Mouse (Mus musculus) midbrain, embryonic 13.5 days (tissue): ENCODE data around the gene Slc7a8. TPM values are rescaled to one million over a fixed set of nuclear protein-coding genes. Genes with fewer than 3 reads are reported as not detected.
A peak's percentile ranks its signal among the peaks of the same experiment; 100 is the strongest.
"Not testable (repeated sequence)": the region's sequence is repeated elsewhere in the genome, so short reads cannot be mapped to it uniquely, and the experiment has no call there.

ENCODE experiments used
- ATAC-seq: fragments of 200-750 bp; cut with Nextera tagmentation; 2 replicates; pipeline ENCODE4 v1.8.0; 2017; ENCODE audit warnings: mild to moderate bottlenecking, moderate TSS enrichment, moderate library complexity
- H3K27ac ChIP-seq: fragments of 300-500 bp; sonication (generic); 2 replicates; pipeline ENCODE4 v1.5.1; 2015; ENCODE audit warnings: inconsistent platforms, mild to moderate bottlenecking, moderate library complexity
- H3K27me3 ChIP-seq: fragments of 300-500 bp; sonication (generic); 2 replicates; pipeline ENCODE4 v1.6.1; 2015; ENCODE audit warnings: mild to moderate bottlenecking, inconsistent platforms
- H3K36me3 ChIP-seq: fragments of 300-500 bp; sonication (generic); 2 replicates; pipeline ENCODE4 v1.6.1; 2015; ENCODE audit warnings: mild to moderate bottlenecking, inconsistent platforms
- H3K4me1 ChIP-seq: fragments of 300-500 bp; sonication (generic); replicated peaks from 2 replicates; pipeline ENCODE4 v1.6.1; 2015; ENCODE audit warnings: inconsistent platforms
- H3K4me2 ChIP-seq: fragments of 300-500 bp; sonication (generic); replicated peaks from 2 replicates; pipeline ENCODE4 v1.6.1; 2015; ENCODE audit warnings: moderate library complexity, mild to moderate bottlenecking, inconsistent platforms
- H3K4me3 ChIP-seq: fragments of 300-500 bp; sonication (generic); replicated peaks from 2 replicates; pipeline ENCODE4 v1.5.1; 2015; ENCODE audit warnings: mild to moderate bottlenecking, inconsistent platforms
- H3K9ac ChIP-seq: fragments of 300-500 bp; sonication (generic); replicated peaks from 2 replicates; pipeline ENCODE4 v1.6.1; 2015; ENCODE audit warnings: mild to moderate bottlenecking, inconsistent platforms
- H3K9me3 ChIP-seq: fragments of 300-500 bp; sonication (generic); 2 replicates; pipeline ENCODE4 v1.6.1; 2016; ENCODE audit warnings: mild to moderate bottlenecking, inconsistent platforms
- WGBS: fragments of 180-500 bp; shearing (Covaris S2); methylation state at CpG from one replicate; pipeline ENCODE4 v1.1.7; 2015; 5-methylcytosine and 5-hydroxymethylcytosine counted together
- polyA plus RNA-seq: library from polyadenylated mRNA; unstranded; fragments of >200 nt; fragmentation: Nextera tagmentation; extraction: Ambion mirVana; gene quantifications from 2 replicates; pipeline ENCODE4 v1.2.1, GENCODE M21; 2015

Gene Slc7a8
- polyA plus RNA-seq, 1 experiment from 2014 or later = 4.6 TPM

DNA sequence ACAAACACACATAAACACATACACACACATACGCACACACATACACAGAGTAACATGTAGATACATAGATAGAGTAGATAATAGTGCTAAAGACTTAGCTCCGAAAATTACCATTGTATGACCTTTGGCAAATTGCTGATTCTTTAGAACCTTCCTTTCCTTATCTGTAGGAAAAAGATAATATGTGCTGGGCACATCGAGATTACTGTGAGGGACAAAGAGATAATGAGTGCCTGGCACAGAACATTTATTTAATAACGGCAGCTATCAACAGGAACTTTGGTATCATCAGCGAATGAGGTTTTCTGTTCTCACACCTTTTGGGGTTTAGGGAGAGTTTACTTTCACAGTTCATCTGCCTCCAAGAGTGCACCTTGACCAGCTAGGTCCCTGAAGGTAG is 5.0 kb downstream of the Slc7a8 start:
- H3K4me3 ChIP-seq = no peak overlapping the region
- H3K4me2 ChIP-seq = no peak overlapping the region
- no peak for ATAC-seq
- no peak overlapping the region for H3K27ac ChIP-seq
- peaks cover 15% of the 10 kb centered on the region; the same call in 1 of the 2 replicates for H3K27me3 ChIP-seq
- H3K36me3 ChIP-seq = no peaks in the 10 kb centered on the region
- H3K9me3 ChIP-seq = no peaks in the 10 kb centered on the region
- no peak overlapping the region for H3K9ac ChIP-seq
- 91% methylated on average over 5 of the region's 5 CpGs for WGBS
- peaks cover 10% of the 10 kb centered on the region for H3K4me1 ChIP-seq

DNA sequence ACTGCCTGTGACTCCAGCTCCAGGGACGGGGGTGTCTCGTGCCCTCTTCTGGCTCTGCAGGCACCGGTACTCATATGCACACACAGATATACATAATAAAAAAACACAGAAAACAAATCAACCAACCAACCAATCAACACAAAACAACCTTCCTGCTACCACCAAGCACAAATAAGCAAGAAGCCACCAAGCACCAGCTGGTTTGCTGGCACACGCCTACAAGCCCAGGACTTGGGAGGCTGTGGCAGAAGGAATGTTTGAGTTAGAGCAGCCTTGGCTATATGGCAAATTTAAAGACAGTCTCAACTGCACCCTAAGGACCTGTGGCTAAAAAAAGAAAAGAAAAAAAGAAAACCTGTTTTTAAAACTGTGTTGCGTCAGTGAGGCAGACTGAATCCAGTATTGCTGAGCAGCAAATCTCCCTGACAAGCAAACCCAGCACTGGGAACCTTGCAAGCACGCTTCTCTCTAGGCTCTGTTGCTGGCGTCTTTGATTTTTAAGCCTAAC is 6.2 kb downstream of the Slc7a8 start:
- H3K9me3 ChIP-seq = no peaks in the 10 kb centered on the region
- H3K9ac ChIP-seq = no peak overlapping the region
- no peak overlapping the region for H3K4me2 ChIP-seq
- ATAC-seq = no peak
- H3K36me3 ChIP-seq = no peaks in the 10 kb centered on the region
- H3K27me3 ChIP-seq = peaks cover 15% of the 10 kb centered on the region; the same call in 1 of the 2 replicates
- WGBS = 90% methylated on average over 7 of the region's 7 CpGs
- no peak overlapping the region for H3K27ac ChIP-seq
- H3K4me1 ChIP-seq = peaks cover 5% of the 10 kb centered on the region
- no peak overlapping the region for H3K4me3 ChIP-seq

GRCm38 (mm10) chr14:54772333-54772856 is 9.4 kb downstream of the Slc7a8 start:
- no peaks in the 10 kb centered on the region for H3K4me1 ChIP-seq
- peak; percentile 65; the same call in 1 of the 2 replicates for ATAC-seq
- no peaks in the 10 kb centered on the region for H3K9me3 ChIP-seq
- no peak overlapping the region for H3K4me3 ChIP-seq
- no peaks in the 10 kb centered on the region for H3K27me3 ChIP-seq
- H3K36me3 ChIP-seq = no peaks in the 10 kb centered on the region
- no peak overlapping the region for H3K4me2 ChIP-seq
- H3K27ac ChIP-seq = no peak overlapping the region
- H3K9ac ChIP-seq = no peak overlapping the region
- WGBS = 78% methylated on average over 20 of the region's 20 CpGs

- Histone ChIP-seq H3K27ac (no peak overlapping the region), H3K36me3 (no peaks in the 10 kb centered on the region), H3K4me3 (no peak overlapping the region), H3K4me1 (no peaks in the 10 kb centered on the region), H3K4me2 (no peak overlapping the region), H3K27me3 (no peaks in the 10 kb centered on the region), H3K9ac (no peak overlapping the region), H3K9me3 (no peaks in the 10 kb centered on the region)
- 97% methylated on average over 5 of the region's 5 CpGs for WGBS
- no peak for ATAC-seq
Measured at GRCm38 (mm10) chr14:54770373-54770772, 11.4 kb downstream of the Slc7a8 start.

GRCm38 (mm10) chr14:54769068-54769425 is 12.7 kb downstream of the Slc7a8 start:
- Histone ChIP-seq H3K9me3 (no peaks in the 10 kb centered on the region), H3K9ac (no peak overlapping the region), H3K4me3 (no peak overlapping the region), H3K27ac (no peak overlapping the region), H3K36me3 (no peaks in the 10 kb centered on the region), H3K4me1 (no peaks in the 10 kb centered on the region), H3K4me2 (no peak overlapping the region), H3K27me3 (no peaks in the 10 kb centered on the region)
- WGBS = 92% methylated on average over 5 of the region's 5 CpGs
- no peak for ATAC-seq

- H3K4me3 ChIP-seq = no peak overlapping the region
- H3K4me1 ChIP-seq = no peaks in the 10 kb centered on the region
- no peaks in the 10 kb centered on the region for H3K27me3 ChIP-seq
- no peak for ATAC-seq
- no peak overlapping the region for H3K4me2 ChIP-seq
- H3K27ac ChIP-seq = no peak overlapping the region
- no peaks in the 10 kb centered on the region for H3K36me3 ChIP-seq
- H3K9ac ChIP-seq = no peak overlapping the region
- H3K9me3 ChIP-seq = no peaks in the 10 kb centered on the region
- WGBS = 91% methylated on average over 10 of the region's 10 CpGs
Measured at GRCm38 (mm10) chr14:54768314-54769067, 13.3 kb downstream of the Slc7a8 start.

DNA sequence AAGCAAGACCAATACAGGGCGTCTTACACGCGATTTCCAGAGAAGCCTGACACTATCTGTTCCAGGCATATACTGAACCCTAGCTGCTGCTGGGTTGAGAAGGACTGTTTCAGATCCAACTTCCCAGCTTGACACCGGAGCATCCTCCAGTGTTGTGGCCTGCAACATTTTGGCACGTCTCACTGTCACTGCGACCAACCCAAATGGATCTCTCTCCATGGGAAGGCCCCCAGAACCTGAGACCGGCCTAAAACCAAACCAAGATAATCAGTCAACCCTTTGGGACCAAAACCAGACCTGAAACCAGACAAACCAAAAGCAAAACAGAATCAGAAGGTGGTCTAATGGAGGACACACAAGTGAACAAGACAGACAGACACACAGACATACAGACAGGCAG is 14.8 kb downstream of the Slc7a8 start:
- not testable (repeated sequence) for H3K27ac ChIP-seq, H3K9me3 ChIP-seq, H3K27me3 ChIP-seq, H3K36me3 ChIP-seq, H3K9ac ChIP-seq, H3K4me2 ChIP-seq, H3K4me1 ChIP-seq, ATAC-seq, H3K4me3 ChIP-seq
- 86% methylated on average over 7 of the region's 7 CpGs for WGBS

DNA sequence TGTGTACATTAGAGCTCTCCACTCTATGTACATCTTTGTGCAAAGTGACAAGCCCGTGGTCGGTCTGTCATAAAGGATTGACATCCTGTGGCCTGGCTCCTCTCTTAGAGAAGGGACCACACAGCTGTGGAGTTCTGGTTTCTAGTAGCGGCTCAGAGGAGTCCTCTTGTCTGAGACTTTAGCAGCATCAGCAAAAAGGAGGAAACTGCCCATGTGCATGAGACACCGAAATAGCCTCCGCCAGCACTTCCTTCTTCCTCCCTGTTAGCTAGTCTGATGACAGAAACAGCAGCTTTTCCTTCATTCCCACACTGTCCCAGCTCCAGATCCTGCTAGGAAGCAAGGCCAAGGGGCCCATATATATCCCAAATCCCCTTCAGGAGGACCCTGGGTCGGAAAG is 25.4 kb downstream of the Slc7a8 start:
- Histone ChIP-seq H3K9me3 (no peaks in the 10 kb centered on the region), H3K4me1 (peaks cover 21% of the 10 kb centered on the region), H3K27ac (no peak overlapping the region), H3K4me3 (no peak overlapping the region), H3K36me3 (0 out of 2 replicates have a peak, but pooled peaks cover 3% of the 10 kb centered on the region), H3K9ac (no peak overlapping the region), H3K4me2 (no peak overlapping the region), H3K27me3 (no peaks in the 10 kb centered on the region)
- ATAC-seq = no peak
- 86% methylated on average over 6 of the region's 6 CpGs for WGBS

- peaks cover 21% of the 10 kb centered on the region for H3K4me1 ChIP-seq
- WGBS = 27% methylated on average over 6 of the region's 6 CpGs
- no peak overlapping the region for H3K27ac ChIP-seq
- H3K9me3 ChIP-seq = no peaks in the 10 kb centered on the region
- 0 out of 2 replicates have a peak, but pooled peaks cover 3% of the 10 kb centered on the region for H3K36me3 ChIP-seq
- no peaks in the 10 kb centered on the region for H3K27me3 ChIP-seq
- ATAC-seq = peak; percentile 58
- 0 out of 2 replicates have a peak overlapping the region, but pooled peaks have one; percentile 9 for H3K4me2 ChIP-seq
- H3K9ac ChIP-seq = no peak overlapping the region
- no peak overlapping the region for H3K4me3 ChIP-seq
Measured at GRCm38 (mm10) chr14:54754602-54755018, 27.1 kb downstream of the Slc7a8 start.

DNA sequence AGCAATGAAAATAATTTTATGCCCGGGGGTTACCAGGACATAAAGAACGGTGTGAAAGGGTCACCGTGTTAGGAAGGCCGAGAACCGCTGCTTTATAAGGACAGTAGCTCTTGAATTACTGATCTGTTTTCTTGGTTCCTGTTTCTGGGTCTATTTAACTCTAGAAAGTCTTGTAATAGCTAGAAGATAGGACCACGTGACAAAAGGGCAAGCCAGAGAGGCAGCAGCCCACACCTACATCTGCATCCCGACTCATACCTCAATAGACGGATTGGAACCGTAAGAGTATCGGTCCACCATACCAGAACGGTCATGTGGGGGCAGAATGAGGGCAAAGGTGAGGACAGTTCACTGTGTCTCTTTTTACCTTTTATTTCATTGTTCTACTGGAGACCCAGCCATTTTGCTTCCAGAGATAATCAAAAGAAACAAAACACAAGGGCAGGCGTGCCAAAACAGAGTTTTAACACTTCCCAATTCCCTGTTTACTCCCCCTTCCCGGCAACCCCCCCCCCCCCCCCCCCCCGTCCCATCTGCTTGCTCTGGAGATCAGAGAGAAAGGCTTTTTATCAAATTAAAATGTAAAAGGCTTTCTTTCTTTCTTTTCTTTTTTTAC is 27.7 kb downstream of the Slc7a8 start:
- Histone ChIP-seq H3K4me3 (no peak overlapping the region), H3K36me3 (0 out of 2 replicates have a peak, but pooled peaks cover 3% of the 10 kb centered on the region), H3K27me3 (no peaks in the 10 kb centered on the region), H3K4me2 (no peak overlapping the region), H3K9me3 (no peaks in the 10 kb centered on the region), H3K27ac (0 out of 2 replicates have a peak overlapping the region, but pooled peaks have one; percentile 9), H3K9ac (no peak overlapping the region), H3K4me1 (peaks cover 21% of the 10 kb centered on the region)
- WGBS = 64% methylated on average over 14 of the region's 14 CpGs
- ATAC-seq = no peak

DNA sequence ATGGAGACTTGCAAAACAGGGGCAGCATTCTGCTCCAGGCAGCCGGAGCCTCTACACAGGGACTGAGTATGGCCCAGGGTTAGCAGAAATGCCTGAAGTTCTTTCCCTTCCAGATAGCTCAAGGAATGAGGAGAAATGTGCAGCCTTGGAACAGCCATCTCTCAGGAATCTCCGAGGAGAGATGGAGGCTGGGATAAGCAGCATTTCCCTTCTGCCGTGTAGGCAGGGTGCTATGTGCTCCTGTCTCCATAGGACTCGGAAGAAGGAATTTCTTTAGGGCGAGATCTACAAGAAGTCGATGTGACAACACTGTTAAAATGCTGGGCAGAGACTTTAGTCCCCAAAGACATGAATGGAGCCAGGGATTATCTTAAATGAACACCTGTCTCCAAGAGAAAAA is 28.8 kb downstream of the Slc7a8 start:
- Histone ChIP-seq H3K27ac (no peak overlapping the region), H3K27me3 (no peaks in the 10 kb centered on the region), H3K9ac (no peak overlapping the region), H3K36me3 (0 out of 2 replicates have a peak, but pooled peaks cover 3% of the 10 kb centered on the region), H3K4me3 (no peak overlapping the region), H3K9me3 (no peaks in the 10 kb centered on the region), H3K4me1 (peaks cover 21% of the 10 kb centered on the region), H3K4me2 (no peak overlapping the region)
- 81% methylated on average over 6 of the region's 6 CpGs for WGBS
- ATAC-seq = no peak

DNA sequence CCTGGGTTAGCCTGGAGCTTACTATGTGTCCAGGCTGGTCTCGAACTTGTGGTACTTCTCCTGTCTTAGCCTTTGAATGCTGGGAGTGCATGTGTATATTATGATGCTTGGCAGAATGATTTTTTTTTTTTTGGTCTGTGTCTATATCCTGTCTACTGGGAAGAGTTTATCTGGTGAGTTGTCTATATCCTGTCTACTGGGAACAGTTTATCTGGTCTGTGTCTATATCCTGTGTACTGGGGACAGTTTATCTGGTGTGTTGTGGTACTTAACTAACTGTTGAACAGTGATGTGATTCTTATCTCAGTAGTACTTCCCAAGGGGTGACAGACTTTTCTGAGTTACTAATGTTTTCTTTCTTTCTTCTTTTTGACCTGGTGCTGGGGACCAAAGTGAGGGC is 30.0 kb downstream of the Slc7a8 start:
- 81% methylated on average over 1 of the region's 1 CpGs for WGBS
- Histone ChIP-seq H3K4me3 (no peak overlapping the region), H3K36me3 (0 out of 2 replicates have a peak, but pooled peaks cover 3% of the 10 kb centered on the region), H3K9me3 (no peaks in the 10 kb centered on the region), H3K27ac (no peak overlapping the region), H3K4me1 (peaks cover 21% of the 10 kb centered on the region), H3K27me3 (no peaks in the 10 kb centered on the region), H3K9ac (no peak overlapping the region), H3K4me2 (no peak overlapping the region)
- no peak for ATAC-seq
